Mouse (Mus musculus) lung, adult 2 months (tissue): ENCODE measurements at regions not wholly inside any gene's neighbourhood (a gene's known extent, or its start where the extent isn't known, plus 50 kb on each side); places are given as distances from the start of the nearest gene placed in this dataset.

Source experiments
- DNase-seq: peaks from one replicate; pipeline ENCODE4 v3.0.0; 2022
- H3K4me1 ChIP-seq: fragments of 200-500 bp; 2 replicates; pipeline ENCODE4 v1.6.1; 2011; ENCODE audit warnings: low read length; ENCODE audit not compliant: control insufficient read depth, insufficient read depth
- H3K4me3 ChIP-seq: fragments of 200-500 bp; replicated peaks from 2 replicates; pipeline ENCODE3; 2011; ENCODE audit warnings: low read depth, mild to moderate bottlenecking, control low read depth, low read length; ENCODE audit errors: extremely low read depth
- CTCF ChIP-seq: fragments of 200-500 bp; IDR thresholded peaks from 2 replicates; pipeline ENCODE4 v1.5.1; 2011; ENCODE audit warnings: mild to moderate bottlenecking, low read length, control low read depth; ENCODE audit not compliant: insufficient read depth
- POLR2A ChIP-seq: fragments of 200-500 bp; IDR thresholded peaks from 2 replicates; pipeline ENCODE4 v1.6.1; 2011; ENCODE audit warnings: low read depth, mild to moderate bottlenecking, control low read depth, low read length, borderline replicate concordance; ENCODE audit errors: extremely low read depth
- WGBS: fragments of 180-500 bp; shearing (Covaris S2); methylation state at CpG from one replicate; pipeline ENCODE4 v1.1.7; 2018; 5-methylcytosine and 5-hydroxymethylcytosine counted together

GRCm38 (mm10) chr11:112473237-112473636 is 308.8 kb upstream of the Sox9 start:
- TF ChIP-seq POLR2A (no peak), CTCF (no peak)
- Histone ChIP-seq H3K4me1 (no peaks in the 10 kb centered on the region), H3K4me3 (no peak overlapping the region)
- DNase-seq: no peak
- 75% methylated on average over 7 of the region's 7 CpGs for WGBS

DNA sequence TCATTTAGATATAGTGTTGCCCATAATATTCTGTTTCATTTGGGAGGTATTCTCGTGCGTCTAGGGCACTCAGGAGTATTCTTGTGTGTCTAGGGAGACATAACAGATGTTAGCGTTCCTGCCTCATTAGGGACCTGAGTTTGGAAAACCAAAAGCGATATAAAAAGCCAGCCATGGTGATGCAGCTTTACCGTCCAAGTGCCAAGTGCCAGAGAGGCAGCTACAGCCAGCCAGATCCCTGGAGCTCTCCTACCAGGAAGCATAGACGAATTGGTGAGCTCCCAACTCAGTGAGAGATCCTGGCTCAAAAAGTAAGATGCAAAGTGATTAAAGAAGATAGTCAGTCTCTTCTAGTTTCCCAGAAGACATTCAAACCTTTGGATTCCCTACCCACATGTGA is 308.3 kb upstream of the Sox9 start:
- no peak overlapping the region for H3K4me3 ChIP-seq
- DNase-seq: no peak
- WGBS: 79% methylated on average over 6 of the region's 6 CpGs
- TF ChIP-seq POLR2A (no peak), CTCF (no peak)
- no peaks in the 10 kb centered on the region for H3K4me1 ChIP-seq

DNA sequence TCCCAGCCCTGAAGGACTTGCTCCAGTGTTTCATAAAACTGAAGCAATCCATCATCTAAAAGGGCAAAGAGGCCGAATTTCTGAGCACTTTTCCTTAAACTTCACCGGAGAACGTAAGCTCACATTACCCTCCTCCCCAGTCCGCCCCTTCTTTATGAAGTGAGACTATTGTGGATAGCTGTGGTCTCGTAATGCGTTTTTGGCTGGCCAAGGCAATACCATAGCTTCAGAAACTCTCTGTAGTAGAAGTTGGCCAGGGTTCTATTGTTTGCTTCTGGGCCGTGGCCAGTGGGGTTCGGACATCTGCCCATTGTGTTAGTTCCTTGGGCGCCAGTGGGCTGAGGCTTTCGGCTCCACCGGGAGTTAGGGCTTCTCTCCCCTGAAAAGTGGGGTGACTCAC is 301.7 kb upstream of the Sox9 start:
- no peaks in the 10 kb centered on the region for H3K4me1 ChIP-seq
- 57% methylated on average over 11 of the region's 11 CpGs for WGBS
- TF ChIP-seq CTCF: no peak
- TF ChIP-seq POLR2A: no peak
- DNase-seq: no peak
- H3K4me3 ChIP-seq: no peak overlapping the region

DNA sequence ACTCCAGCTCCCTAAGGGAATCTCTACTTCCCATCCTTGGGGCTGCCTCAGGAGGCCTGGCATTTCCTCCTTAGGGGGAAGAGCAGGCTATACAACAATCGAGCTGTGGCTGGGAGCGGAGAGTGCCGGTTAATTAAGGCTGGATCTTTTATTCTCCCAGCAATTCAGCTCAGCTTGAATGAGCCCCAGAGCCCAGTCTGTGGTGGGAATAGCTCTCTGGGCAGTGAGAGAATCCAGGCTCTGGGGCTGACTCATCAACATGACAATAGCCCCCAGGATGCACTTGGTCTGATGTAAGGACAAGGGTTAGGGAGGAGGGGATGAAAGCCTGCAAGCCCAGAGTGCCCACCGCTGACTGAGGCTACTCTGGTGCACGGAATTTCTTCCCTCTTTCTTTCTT is 280.2 kb upstream of the Sox9 start:
- 26% methylated on average over 5 of the region's 5 CpGs for WGBS
- no peak for DNase-seq
- Histone ChIP-seq H3K4me3 (no peak overlapping the region), H3K4me1 (no peaks in the 10 kb centered on the region)
- TF ChIP-seq CTCF (no peak), POLR2A (no peak)

DNA sequence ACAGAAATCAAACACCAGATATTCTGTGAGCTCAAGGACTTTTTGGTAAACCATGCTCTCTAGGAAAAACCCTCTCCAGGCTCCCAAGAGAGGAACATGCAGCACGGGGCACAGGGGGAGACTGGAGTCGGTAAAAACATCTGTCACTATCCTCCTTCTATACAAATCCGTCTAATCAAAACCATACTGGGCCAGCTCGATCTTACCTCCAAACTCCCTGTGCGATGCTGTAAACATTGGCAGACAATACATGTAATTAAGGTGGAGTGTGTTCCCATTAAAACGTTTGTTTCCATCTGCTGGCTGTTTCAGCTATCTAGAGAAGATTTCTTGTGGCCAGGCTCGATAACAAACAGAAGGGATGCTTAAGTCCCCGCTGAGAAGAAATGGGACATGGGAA is 262.9 kb upstream of the Sox9 start:
- H3K4me1 ChIP-seq: no peaks in the 10 kb centered on the region
- TF ChIP-seq CTCF (no peak), POLR2A (no peak)
- DNase-seq: no peak
- 75% methylated on average over 8 of the region's 8 CpGs for WGBS
- no peak overlapping the region for H3K4me3 ChIP-seq

GRCm38 (mm10) chr11:112524983-112525382 is 257.0 kb upstream of the Sox9 start:
- H3K4me3 ChIP-seq: no peak overlapping the region
- H3K4me1 ChIP-seq: no peaks in the 10 kb centered on the region
- 76% methylated on average over 3 of the region's 3 CpGs for WGBS
- no peak for DNase-seq
- TF ChIP-seq POLR2A (no peak), CTCF (no peak)

DNA sequence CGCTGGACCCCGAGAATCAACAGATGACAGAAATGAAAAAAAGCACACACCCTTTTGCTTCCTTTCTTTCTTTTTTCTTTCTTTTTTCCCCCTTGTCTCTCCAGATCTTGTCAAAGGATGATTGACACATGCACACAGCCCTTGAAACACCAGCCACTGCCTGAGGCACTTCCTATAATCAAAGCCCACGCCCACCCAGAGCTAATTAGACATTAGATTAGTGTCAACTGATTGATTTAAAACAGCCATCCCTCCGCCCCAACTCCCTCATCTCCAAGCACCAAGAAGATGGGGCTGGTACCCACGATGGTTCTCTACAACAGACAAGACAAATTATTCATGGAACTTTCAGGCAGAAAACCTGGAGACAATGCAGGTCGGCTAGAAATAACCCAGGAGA is 239.5 kb upstream of the Sox9 start:
- 57% methylated on average over 6 of the region's 6 CpGs for WGBS
- TF ChIP-seq POLR2A (no peak), CTCF (no peak)
- Histone ChIP-seq H3K4me3 (no peak overlapping the region), H3K4me1 (no peaks in the 10 kb centered on the region)
- DNase-seq: no peak

DNA sequence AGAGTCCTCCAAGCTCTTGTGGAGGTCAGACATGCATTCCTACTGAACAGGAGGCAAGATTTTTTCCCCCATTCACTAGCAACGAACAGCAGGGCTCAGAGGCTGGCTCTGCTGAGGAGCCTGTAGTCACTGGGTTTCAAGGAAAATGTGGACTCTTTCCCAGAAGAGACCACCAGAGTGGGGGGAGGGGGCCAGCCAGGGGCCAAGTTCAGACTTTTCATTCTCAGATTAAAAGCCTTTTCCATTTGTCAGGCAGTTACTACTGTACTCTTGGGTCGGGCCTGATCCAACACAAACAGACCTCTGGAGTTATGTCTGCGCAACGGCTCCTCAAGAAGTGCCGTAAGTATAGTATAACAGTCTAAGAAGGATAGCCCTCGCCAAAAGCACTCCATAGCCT is 238.6 kb upstream of the Sox9 start:
- Histone ChIP-seq H3K4me1 (no peaks in the 10 kb centered on the region), H3K4me3 (no peak overlapping the region)
- TF ChIP-seq POLR2A (no peak), CTCF (no peak)
- WGBS: 59% methylated on average over 6 of the region's 6 CpGs
- DNase-seq: no peak

DNA sequence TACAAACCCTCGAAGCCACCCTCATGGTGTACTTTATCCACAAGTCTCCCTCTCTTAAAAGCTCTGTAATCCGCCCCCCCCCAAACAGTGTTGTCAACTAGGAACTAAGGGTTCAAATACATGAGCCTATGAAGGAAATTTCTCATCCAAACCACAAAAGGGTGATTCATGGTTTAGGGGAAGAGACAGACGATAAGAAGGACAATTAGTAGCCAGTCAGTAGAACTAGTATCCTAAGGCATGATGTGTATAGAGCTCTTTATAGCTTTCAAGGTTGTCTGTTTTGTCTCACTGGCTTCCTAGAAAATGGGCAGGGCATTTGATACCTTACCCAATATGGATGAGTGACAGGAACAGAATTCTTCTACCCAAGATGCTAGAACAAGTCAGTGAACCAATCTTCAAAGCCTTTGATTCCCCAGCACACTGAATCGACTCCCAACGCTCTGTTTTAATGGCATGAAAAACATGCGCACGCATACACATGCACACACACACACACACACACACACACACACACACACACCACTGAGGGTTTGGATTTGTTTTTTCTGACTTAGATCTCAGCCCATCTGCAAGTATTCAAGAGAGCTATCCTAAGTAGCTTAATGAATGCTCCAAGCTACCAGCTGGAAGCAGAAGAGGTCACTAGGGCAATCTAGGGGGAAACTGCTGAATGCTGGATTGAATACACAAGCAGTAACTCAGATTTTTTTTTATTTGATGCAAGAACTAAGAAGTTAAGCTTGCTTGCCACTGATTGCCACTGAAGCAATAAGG is 236.6 kb upstream of the Sox9 start:
- 79% methylated on average over 7 of the region's 7 CpGs for WGBS
- Histone ChIP-seq H3K4me1 (no peaks in the 10 kb centered on the region), H3K4me3 (no peak overlapping the region)
- TF ChIP-seq CTCF (no peak), POLR2A (no peak)
- no peak for DNase-seq

GRCm38 (mm10) chr11:112546162-112546561 is 235.9 kb upstream of the Sox9 start:
- Histone ChIP-seq H3K4me3 (no peak overlapping the region), H3K4me1 (no peaks in the 10 kb centered on the region)
- DNase-seq: no peak
- WGBS: 50% methylated on average over 5 of the region's 5 CpGs
- no peak for TF ChIP-seq CTCF
- TF ChIP-seq POLR2A: no peak
